Mouse (Mus musculus) CH12.LX (cell line): Measurements from ENCODE around the gene Atrip. TPM values are rescaled to one million over a fixed set of nuclear protein-coding genes. Genes with fewer than 3 reads are reported as not detected.

Experiments used
- DNase-seq: peaks from one replicate; pipeline ENCODE4 v3.0.0-alpha.2; 2013; ENCODE audit errors: extremely low read depth
- H3K27ac ChIP-seq: 2 replicates; pipeline ENCODE4 v1.5.1; 2012; ENCODE audit warnings: low read depth, mild to moderate bottlenecking, control low read depth, moderate library complexity; ENCODE audit not compliant: insufficient read depth
- H3K27me3 ChIP-seq: replicated peaks from 2 replicates; pipeline ENCODE3; 2012; ENCODE audit warnings: inconsistent platforms
- H3K36me3 ChIP-seq, 2 experiments: replicated peaks in 1 of 2; 2 replicates each; pipeline versions ENCODE3 to v1.6.1; 2012; ENCODE audit warnings: inconsistent platforms in 1 of 2, low read length in 1 of 2, mild to moderate bottlenecking in 1 of 2, mixed read lengths in 1 of 2, moderate library complexity in 1 of 2; ENCODE audit not compliant: control insufficient read depth in 1 of 2, insufficient read depth in 1 of 2
- H3K4me1 ChIP-seq, 2 experiments: 2 replicates each; pipeline ENCODE4 v1.6.1; 2012; ENCODE audit warnings: inconsistent platforms in 1 of 2, moderate library complexity in 1 of 2; ENCODE audit not compliant: insufficient read depth in 2 of 2, control insufficient read depth in 1 of 2
- H3K4me2 ChIP-seq: 2 replicates; pipeline ENCODE4 v1.6.1; 2012; ENCODE audit warnings: low read depth, mild to moderate bottlenecking, control low read depth; ENCODE audit not compliant: poor library complexity, insufficient read depth, severe bottlenecking
- H3K4me3 ChIP-seq, 3 experiments: fragments of 150-350 bp in 1 of 3; sonication (generic) in 1 of 3; replicated peaks in 1 of 3; 2 replicates each; pipeline versions ENCODE3 to v1.5.1; 2011 to 2012; ENCODE audit warnings: low read depth in 2 of 3, low read length in 2 of 3, mild to moderate bottlenecking in 2 of 3, moderate library complexity in 2 of 3, control low read depth in 1 of 3, improper control_type of control experiment in 1 of 3, inconsistent platforms in 1 of 3, mixed read lengths in 1 of 3; ENCODE audit not compliant: poor library complexity in 1 of 3
- H3K79me2 ChIP-seq: replicated peaks from 2 replicates; pipeline ENCODE4 v1.6.1; 2012; ENCODE audit warnings: mild to moderate bottlenecking, moderate library complexity; ENCODE audit not compliant: control insufficient read depth, poor library complexity, insufficient read depth, severe bottlenecking; ENCODE audit errors: extremely low read depth
- H3K9ac ChIP-seq: 2 replicates; pipeline ENCODE4 v1.6.1; 2012; ENCODE audit warnings: low read depth, mild to moderate bottlenecking, control low read depth, moderate library complexity; ENCODE audit not compliant: insufficient read depth
- H3K9me3 ChIP-seq: replicated peaks from 2 replicates; pipeline ENCODE3; 2012; ENCODE audit warnings: low read length, inconsistent platforms, mixed read lengths
- BHLHE40 ChIP-seq: IDR thresholded peaks from 2 replicates; pipeline ENCODE4 v1.6.1; 2011; ENCODE audit warnings: mild to moderate bottlenecking, low read depth, low read length, improper control_type of control experiment
- CHD1 ChIP-seq: IDR thresholded peaks from 2 replicates; pipeline ENCODE4 v1.6.1; 2012; ENCODE audit warnings: low read depth, low read length, improper control_type of control experiment, inconsistent platforms
- CHD2 ChIP-seq: IDR thresholded peaks from 2 replicates; pipeline ENCODE4 v1.6.1; 2011; ENCODE audit warnings: low read length, improper control_type of control experiment
- CTCF ChIP-seq, 2 experiments: IDR thresholded peaks in 1 of 2; conservative IDR thresholded peaks in 1 of 2; 2 replicates each; pipeline ENCODE4 v1.5.1; 2011 to 2012; ENCODE audit warnings: low read depth in 2 of 2, low read length in 2 of 2, improper control_type of control experiment in 1 of 2, inconsistent platforms in 1 of 2, mild to moderate bottlenecking in 1 of 2, moderate library complexity in 1 of 2
- E2F4 ChIP-seq: IDR thresholded peaks from 2 replicates; pipeline ENCODE4 v1.6.1; 2011; ENCODE audit warnings: low read depth, low read length, improper control_type of control experiment; ENCODE audit not compliant: insufficient replicate concordance
- ELF1 ChIP-seq: IDR thresholded peaks from 2 replicates; pipeline ENCODE4 v1.6.1; 2014; ENCODE audit warnings: low read depth, mild to moderate bottlenecking, inconsistent platforms, low read length, improper control_type of control experiment
- EP300 ChIP-seq: IDR thresholded peaks from 2 replicates; pipeline ENCODE4 v1.6.1; 2011; ENCODE audit warnings: low read length, improper control_type of control experiment
- ETS1 ChIP-seq: conservative IDR thresholded peaks from 2 replicates; pipeline ENCODE4 v1.6.1; 2012; ENCODE audit warnings: low read depth, mild to moderate bottlenecking, inconsistent platforms, low read length, improper control_type of control experiment, moderate library complexity
- GABPA ChIP-seq: IDR thresholded peaks from 2 replicates; pipeline ENCODE4 v1.6.1; 2012; ENCODE audit warnings: low read depth, low read length, improper control_type of control experiment, inconsistent platforms; ENCODE audit not compliant: insufficient replicate concordance
- HCFC1 ChIP-seq: IDR thresholded peaks from 2 replicates; pipeline ENCODE4 v1.6.1; 2012; ENCODE audit warnings: low read depth, mild to moderate bottlenecking, inconsistent platforms, low read length, improper control_type of control experiment
- JUN ChIP-seq: IDR thresholded peaks from 2 replicates; pipeline ENCODE4 v1.6.1; 2011; ENCODE audit warnings: low read depth, mild to moderate bottlenecking, low read length, improper control_type of control experiment, moderate library complexity; ENCODE audit not compliant: insufficient read depth
- KAT2A ChIP-seq: IDR thresholded peaks from 2 replicates; pipeline ENCODE4 v1.6.1; 2012; ENCODE audit warnings: low read length, improper control_type of control experiment, inconsistent platforms; ENCODE audit not compliant: insufficient replicate concordance
- MAFK ChIP-seq: IDR thresholded peaks from 2 replicates; pipeline ENCODE4 v1.6.1; 2011; ENCODE audit warnings: low read length, improper control_type of control experiment; ENCODE audit not compliant: insufficient replicate concordance
- MAX ChIP-seq: IDR thresholded peaks from 2 replicates; pipeline ENCODE4 v1.6.1; 2011; ENCODE audit warnings: low read length, improper control_type of control experiment
- MAZ ChIP-seq: IDR thresholded peaks from 2 replicates; pipeline ENCODE4 v1.6.1; 2012; ENCODE audit warnings: low read depth, mild to moderate bottlenecking, inconsistent platforms, low read length, improper control_type of control experiment, moderate library complexity
- MXI1 ChIP-seq: IDR thresholded peaks from 2 replicates; pipeline ENCODE4 v1.6.1; 2011; ENCODE audit warnings: mild to moderate bottlenecking, low read depth, low read length, improper control_type of control experiment
- MYC ChIP-seq: IDR thresholded peaks from 2 replicates; pipeline ENCODE4 v1.6.1; 2011; ENCODE audit warnings: low read depth, mild to moderate bottlenecking, improper control_type of control experiment, low read length
- NELFE ChIP-seq: IDR thresholded peaks from 2 replicates; pipeline ENCODE4 v1.6.1; 2011; ENCODE audit warnings: low read depth, low read length, improper control_type of control experiment
- NRF1 ChIP-seq: IDR thresholded peaks from 2 replicates; pipeline ENCODE4 v1.6.1; 2014; ENCODE audit warnings: low read depth, mild to moderate bottlenecking, inconsistent platforms, low read length, improper control_type of control experiment, moderate library complexity
- PAX5 ChIP-seq: IDR thresholded peaks from 2 replicates; pipeline ENCODE4 v1.6.1; 2012; ENCODE audit warnings: low read length, inconsistent platforms, mixed read lengths
- POLR2A ChIP-seq: IDR thresholded peaks from 2 replicates; pipeline ENCODE4 v1.6.1; 2011; ENCODE audit warnings: low read depth, mild to moderate bottlenecking, improper control_type of control experiment, low read length
- POLR2AphosphoS2 ChIP-seq: IDR thresholded peaks from 2 replicates; pipeline ENCODE4 v1.6.1; 2011; ENCODE audit warnings: low read depth, low read length, improper control_type of control experiment
- RAD21 ChIP-seq: IDR thresholded peaks from 2 replicates; pipeline ENCODE4 v1.6.1; 2011; ENCODE audit warnings: low read depth, mild to moderate bottlenecking, low read length, improper control_type of control experiment, moderate library complexity
- SMC3 ChIP-seq: IDR thresholded peaks from 2 replicates; pipeline ENCODE4 v1.6.1; 2011; ENCODE audit warnings: low read depth, low read length, improper control_type of control experiment
- TBP ChIP-seq: conservative IDR thresholded peaks from 2 replicates; pipeline ENCODE4 v1.6.1; 2011; ENCODE audit warnings: low read depth, low read length, improper control_type of control experiment
- TCF12 ChIP-seq: IDR thresholded peaks from 2 replicates; pipeline ENCODE4 v1.6.1; 2014; ENCODE audit warnings: low read depth, mild to moderate bottlenecking, inconsistent platforms, low read length, improper control_type of control experiment
- UBTF ChIP-seq: IDR thresholded peaks from 2 replicates; pipeline ENCODE4 v1.6.1; 2012; ENCODE audit warnings: low read depth, mild to moderate bottlenecking, inconsistent platforms, low read length, improper control_type of control experiment, moderate library complexity
- USF1 ChIP-seq: IDR thresholded peaks from 2 replicates; pipeline ENCODE4 v1.6.1; 2014; ENCODE audit warnings: low read depth, mild to moderate bottlenecking, inconsistent platforms, low read length, improper control_type of control experiment
- USF2 ChIP-seq: conservative IDR thresholded peaks from 2 replicates; pipeline ENCODE4 v1.6.1; 2011; ENCODE audit warnings: low read depth, low read length, improper control_type of control experiment
- ZC3H11A ChIP-seq: IDR thresholded peaks from 2 replicates; pipeline ENCODE4 v1.6.1; 2012; ENCODE audit warnings: low read depth, mild to moderate bottlenecking, inconsistent platforms, low read length, improper control_type of control experiment
- ZMIZ1 ChIP-seq: IDR thresholded peaks from 2 replicates; pipeline ENCODE4 v1.6.1; 2012; ENCODE audit warnings: low read depth, mild to moderate bottlenecking, inconsistent platforms, low read length, improper control_type of control experiment
- ZNF384 ChIP-seq: IDR thresholded peaks from 2 replicates; pipeline ENCODE4 v1.6.1; 2012; ENCODE audit warnings: low read depth, low read length, improper control_type of control experiment, inconsistent platforms
- dilution Hi-C: fragments of 300-500 bp; cut with MboI; formaldehyde crosslinking; loops from 2 replicates; pipeline ENCODE4 v1.14.3; 2020; ENCODE audit warnings: low sequenced_read_pairs; ENCODE audit not compliant: extremely low pct_unique_long_range_greater_than_20kb, extremely low pct_ligation_motif_present
- in situ Hi-C: fragments of 300-500 bp; cut with MboI; formaldehyde crosslinking; loops from 3 replicates; pipeline ENCODE4 v1.14.3; 2019; ENCODE audit warnings: low sequenced_read_pairs, low pct_ligation_motif_present, low pct_unique_long_range_greater_than_20kb, mixed read lengths
- polyA plus RNA-seq: library from polyadenylated mRNA; unstranded; fragments of >175 nt; gene quantifications from 2 replicates; pipeline ENCODE4 v1.2.1, GENCODE M21; 2012; ENCODE audit warnings: low read depth; ENCODE audit not compliant: insufficient read length
- total RNA-seq, 2 experiments: library from RNA; depleted of rRNA; stranded (reverse); fragments of 300-350 nt in 1 of 2; fragments of >200 nt in 1 of 2; gene quantifications; 2 replicates each; pipeline ENCODE4 v1.2.3; 2012 to 2014

The Atrip gene
- total and polyA plus RNA-seq, 3 experiments: 17.6 to 24.1 (median 18.0) TPM

DNA sequence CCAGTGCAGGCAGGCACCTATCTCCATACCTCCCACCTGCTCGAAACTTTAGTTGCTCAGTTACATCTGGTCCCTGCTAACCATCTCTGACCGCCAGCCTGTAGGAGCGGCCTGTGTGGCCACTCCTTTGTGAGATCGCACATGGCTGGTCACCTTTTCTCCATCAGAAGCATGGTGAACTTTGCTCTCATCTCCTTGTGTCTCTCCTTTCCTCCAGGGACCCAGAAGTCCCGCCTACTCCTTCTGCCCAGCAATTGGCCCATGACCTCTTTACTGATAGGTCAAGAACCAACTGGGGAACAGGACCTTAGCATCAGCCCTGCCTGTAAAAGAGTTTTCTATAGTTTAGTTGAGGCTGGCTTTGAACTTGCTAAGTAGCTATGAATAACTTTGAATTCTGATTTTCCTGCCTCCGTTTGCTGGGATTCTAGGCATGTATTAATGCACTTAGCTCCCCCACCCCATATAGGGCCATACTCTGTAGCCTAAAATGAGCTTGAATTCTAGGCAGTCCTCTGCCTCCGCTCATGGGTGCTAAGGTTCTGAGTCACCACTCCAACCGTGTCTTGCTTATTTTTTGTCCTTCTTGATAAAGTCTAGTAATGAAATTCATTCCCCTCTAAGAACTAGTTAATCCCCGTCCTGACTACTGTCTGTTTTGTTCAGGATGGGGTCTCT is 23.8 kb downstream of the Atrip start:
- peak overlapping the region; percentile 88 for H3K4me2 ChIP-seq
- H3K36me3 ChIP-seq: peaks cover 0 to 14% of the 10 kb centered on the region in 2 experiments
- DNase-seq: peak; percentile 93
- peaks cover 15 to 42% of the 10 kb centered on the region in 2 experiments for H3K4me1 ChIP-seq
- in situ Hi-C loops: loop anchor here (5.0 kb wide), 1 partner anchor 43 kb away; no protein-coding TSS in a partner anchor
- TF ChIP-seq ZNF384 (no peak), EP300 (no peak), MAX (peak; percentile 88), UBTF (no peak), ZC3H11A (no peak), TBP (peak; percentile 89), CTCF (conservative IDR thresholded peaks at IDR 0.05 in 1 of 2, IDR thresholded peaks at IDR 0.05 in 1 of 2; ENCODE audit: low read depth in 2 of 2, low read length in 2 of 2) (no peak), CHD1 (no peak; the same call in 1 of the 2 replicates), JUN (no peak), MYC (peak; percentile 94), MAZ (no peak), CHD2 (peak; percentile 49), MXI1 (peak; percentile 75; the same call in 1 of the 2 replicates), NRF1 (no peak), E2F4 (no peak), ELF1 (peak; percentile 18; the same call in 1 of the 2 replicates), SMC3 (no peak), GABPA (no peak), POLR2A (peak; percentile 90), USF1 (no peak), ETS1 (no peak), HCFC1 (no peak; the same call in none of the 2 replicates), NELFE (peak; percentile 77), BHLHE40 (no peak), POLR2AphosphoS2 (0 out of 2 replicates have a peak, but pooled peaks have one; percentile 59), PAX5 (no peak), KAT2A (no peak), USF2 (no peak), TCF12 (peak; percentile 61), RAD21 (no peak), MAFK (no peak), ZMIZ1 (no peak)
- TF ChIP-seq, all 38 proteins: peak for 10
- Histone ChIP-seq H3K79me2 (peaks cover 52% of the 10 kb centered on the region), H3K4me3 (peak overlapping the region; percentile 67 to 91 (median 80)), H3K9ac (peak overlapping the region; percentile 67), H3K27ac (peak overlapping the region; percentile 93), H3K9me3 (no peaks in the 10 kb centered on the region), H3K27me3 (no peaks in the 10 kb centered on the region)
- dilution Hi-C loops: no loop called here
